In genomic region chrX:95658600-95659084, GRCm38 (mm10) we compare ENCODE assay signal across 7 mouse cellular contexts. TPM values are rescaled to one million over a fixed set of nuclear protein-coding genes. Genes with fewer than 3 reads are reported as not detected.
A peak's percentile ranks its signal among the peaks of the same experiment; 100 is the strongest.
DNase-seq lines count a peak whose midpoint lies in the region; ATAC-seq and TF ChIP-seq lines count a peak whose summit lies in the region.

No protein-coding gene starts in this region.

- H3K9ac ChIP-seq in forebrain, postnatal 0 days: peak overlapping the region; percentile 59
- H3K9ac ChIP-seq in limb, embryonic 12.5 days (replicated peaks): peak overlapping the region; percentile 42
- peak overlapping the region; percentile 55; the same call in 1 of the 2 replicates for H3K9ac ChIP-seq in midbrain, postnatal 0 days (replicated peaks; ENCODE audit: low read length, poor library complexity, severe bottlenecking)

- ATAC-seq in forebrain, postnatal 0 days: peak; percentile 46
- ATAC-seq in limb, embryonic 12.5 days (ENCODE audit: insufficient number of reproducible peaks, insufficient read depth, low FRiP score, low TSS enrichment, low read depth): peak; percentile 75
- peak; percentile 68 for ATAC-seq in midbrain, postnatal 0 days (ENCODE audit: low FRiP score)

- intact Hi-C loops in left cerebral cortex, postnatal 14 days (cut with DNase I): loop anchor here (10.0 kb wide), 1 partner anchor 214 kb away; the partner anchor contains the start of gene Amer1

- peak; percentile 2 to 3 for DNase-seq in left cerebral cortex, postnatal 14 days (ENCODE audit: low spot score in 2 of 2)
- no peak for DNase-seq in left cerebral cortex, adult 11 months (ENCODE audit: low spot score)
- DNase-seq in brain, embryonic 14.5 days (ENCODE audit: low read depth): peak; percentile 46
- DNase-seq in forebrain, postnatal 0 days: no peak
- peak; percentile 0 for DNase-seq in midbrain, postnatal 0 days (ENCODE audit: low spot score)
- DNase-seq in retina, embryonic 14.5 days (ENCODE audit: low spot score): no peak

- peak overlapping the region; percentile 47 for H3K4me3 ChIP-seq in forebrain, postnatal 0 days (ENCODE audit: low read depth, low read length)
- H3K4me3 ChIP-seq in limb, embryonic 12.5 days (replicated peaks): peak overlapping the region; percentile 43
- peak overlapping the region; percentile 43 for H3K4me3 ChIP-seq in midbrain, postnatal 0 days (ENCODE audit: low read depth, low read length)

- no peaks in the 10 kb centered on the region for H3K9me3 ChIP-seq in forebrain, postnatal 0 days (ENCODE audit: low read length)
- no peaks in the 10 kb centered on the region for H3K9me3 ChIP-seq in limb, embryonic 12.5 days
- H3K9me3 ChIP-seq in midbrain, postnatal 0 days (ENCODE audit: low read length): no peaks in the 10 kb centered on the region

- H3K27me3 ChIP-seq in forebrain, postnatal 0 days (ENCODE audit: insufficient read depth, low read length): no peaks in the 10 kb centered on the region
- no peaks in the 10 kb centered on the region for H3K27me3 ChIP-seq in limb, embryonic 12.5 days
- H3K27me3 ChIP-seq in midbrain, postnatal 0 days (ENCODE audit: insufficient read depth, low read length): no peaks in the 10 kb centered on the region

- no peak for TF ChIP-seq POLR2A in brain, embryonic 14.5 days (IDR thresholded peaks at IDR 0.05; ENCODE audit: borderline replicate concordance, extremely low read depth, insufficient read depth, insufficient read length, poor library complexity, severe bottlenecking)

- H3K4me2 ChIP-seq in forebrain, postnatal 0 days (ENCODE audit: low read depth): peak overlapping the region; percentile 47
- H3K4me2 ChIP-seq in limb, embryonic 12.5 days: peak overlapping the region; percentile 46
- peak overlapping the region; percentile 42 for H3K4me2 ChIP-seq in midbrain, postnatal 0 days (ENCODE audit: low read depth, low read length, poor library complexity, severe bottlenecking)

- H3K36me3 ChIP-seq in forebrain, postnatal 0 days (ENCODE audit: insufficient read depth): no peaks in the 10 kb centered on the region
- H3K36me3 ChIP-seq in limb, embryonic 12.5 days: no peaks in the 10 kb centered on the region
- H3K36me3 ChIP-seq in midbrain, postnatal 0 days (ENCODE audit: insufficient read depth, low read length): no peaks in the 10 kb centered on the region

- H3K4me1 ChIP-seq in forebrain, postnatal 0 days (ENCODE audit: insufficient read depth): no peaks in the 10 kb centered on the region
- H3K4me1 ChIP-seq in limb, embryonic 12.5 days (replicated peaks): no peaks in the 10 kb centered on the region
- no peaks in the 10 kb centered on the region for H3K4me1 ChIP-seq in midbrain, postnatal 0 days (ENCODE audit: insufficient read depth, low read length)

- peak overlapping the region; percentile 73 for H3K27ac ChIP-seq in forebrain, postnatal 0 days (ENCODE audit: low read depth, low read length)
- no peak overlapping the region for H3K27ac ChIP-seq in limb, embryonic 12.5 days
- H3K27ac ChIP-seq in midbrain, postnatal 0 days (ENCODE audit: low read depth, low read length): peak overlapping the region; percentile 72

- 31% methylated on average over 12 of the region's 12 CpGs for WGBS in forebrain, postnatal 0 days
- 22% methylated on average over 12 of the region's 12 CpGs for WGBS in limb, embryonic 12.5 days
- WGBS in midbrain, postnatal 0 days: 22% methylated on average over 12 of the region's 12 CpGs

- TF ChIP-seq CTCF in brain, embryonic 14.5 days (IDR thresholded peaks at IDR 0.05; ENCODE audit: borderline replicate concordance, extremely low read depth, insufficient read depth, insufficient read length): no peak
- no peak for TF ChIP-seq CTCF in forebrain, postnatal 0 days (IDR thresholded peaks at IDR 0.05; ENCODE audit: low read depth)
- no peak for TF ChIP-seq CTCF in midbrain, postnatal 0 days (IDR thresholded peaks at IDR 0.05)

RNA-seq across cellular contexts. Expression of gene Zc4h2, which starts 0.3 kb away (rescaled TPM):
- 10 to 100 TPM; 22.1 to 25.4 TPM for total RNA-seq in left cerebral cortex, postnatal 14 days (2021)
- polyA plus RNA-seq in brain, embryonic 14.5 days (2012; rRNA removed): 58.8 and 64.9 TPM in 2 replicates
- total RNA-seq in forebrain, postnatal 0 days (2014; rRNA removed): 50.9 and 52.5 TPM in 2 replicates
- 61.6 and 74.9 TPM in 2 replicates for polyA plus RNA-seq in forebrain, postnatal 0 days (2015; fragmentation: Nextera tagmentation; extraction: Ambion mirVana)
- 35.0 and 37.1 TPM in 2 replicates for polyA plus RNA-seq in limb, embryonic 12.5 days (2016; fragmentation: Nextera tagmentation; extraction: Ambion mirVana)
- total RNA-seq in midbrain, postnatal 0 days (2014; rRNA removed): 48.0 and 49.8 TPM in 2 replicates
- 56.9 and 58.9 TPM in 2 replicates for polyA plus RNA-seq in midbrain, postnatal 0 days (2015; fragmentation: Nextera tagmentation; extraction: Ambion mirVana)

RNA-seq across cellular contexts. Expression of gene Zc3h12b, which starts 52.8 kb away (rescaled TPM):
- 10 to 100 TPM; 23.0 to 28.2 TPM for total RNA-seq in left cerebral cortex, postnatal 14 days (2021)
- polyA plus RNA-seq in brain, embryonic 14.5 days (2012; rRNA removed): 2.0 and 2.9 TPM in 2 replicates
- 10.6 and 11.6 TPM in 2 replicates for total RNA-seq in forebrain, postnatal 0 days (2014; rRNA removed)
- polyA plus RNA-seq in forebrain, postnatal 0 days (2015; fragmentation: Nextera tagmentation; extraction: Ambion mirVana): 2.5 and 3.5 TPM in 2 replicates
- polyA plus RNA-seq in limb, embryonic 12.5 days (2016; fragmentation: Nextera tagmentation; extraction: Ambion mirVana): 4.9 and 5.1 TPM in 2 replicates
- 10.4 and 12.7 TPM in 2 replicates for total RNA-seq in midbrain, postnatal 0 days (2014; rRNA removed)
- polyA plus RNA-seq in midbrain, postnatal 0 days (2015; fragmentation: Nextera tagmentation; extraction: Ambion mirVana): 4.0 TPM in 2 replicates

Comparison
In these comparisons a context has a peak if more than half of its experiments do, and no peak if none do; other contexts are left out.
1. DNase-seq: peak in left cerebral cortex, postnatal 14 days (2 of 2), brain, embryonic 14.5 days (single experiment) and midbrain, postnatal 0 days (single experiment); none in left cerebral cortex, adult 11 months (single experiment), forebrain, postnatal 0 days (single experiment) and retina, embryonic 14.5 days (single experiment).
2. Peak in every context shown above with its lines, with median percentiles within 50 percentile points of each other: ATAC-seq, H3K4me2 ChIP-seq, H3K4me3 ChIP-seq and H3K9ac ChIP-seq.